9 mouse cellular contexts compared by ENCODE assay signal in the genomic region with DNA sequence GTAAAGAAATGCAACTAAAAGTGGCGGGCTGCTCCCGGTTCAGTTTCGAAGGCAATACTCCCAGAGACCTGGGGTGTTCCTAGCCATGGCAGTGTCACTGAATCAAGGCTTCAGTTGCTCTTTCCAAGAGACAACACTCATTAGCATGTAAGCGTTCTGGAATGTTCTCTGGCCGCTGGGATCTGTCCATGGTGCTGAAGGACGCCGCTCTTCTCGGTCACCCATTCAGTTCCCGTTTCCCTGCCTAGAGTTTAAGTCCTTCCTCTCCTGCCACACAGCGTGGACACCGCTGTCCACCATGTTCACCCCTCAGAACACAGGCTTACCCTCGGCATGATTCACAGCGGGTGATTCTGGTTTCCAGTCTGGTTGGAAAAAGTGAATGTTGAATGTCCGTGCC.
DNase-seq lines count a peak whose midpoint lies in the region; ATAC-seq and TF ChIP-seq lines count a peak whose summit lies in the region.
"Had no signal": no experiment of that assay in that cellular context is flagged by ENCODE, and none has a peak within 500 bp of the region (broad histone marks: within the 10 kb centered on the region; RNA-seq: fewer than 3 reads in every experiment).

No protein-coding gene starts in this region.

- H3K27ac ChIP-seq in heart, embryonic 12.5 days (ENCODE audit: poor library complexity, severe bottlenecking) = no peak overlapping the region
- H3K27ac ChIP-seq in kidney, postnatal 0 days = no peak overlapping the region
- H3K27ac ChIP-seq: heart, embryonic 15.5 days had no signal

- DNase-seq in heart, adult 11 months = peak; percentile 79
- peak; percentile 79 for DNase-seq in ZHBTc4 (ENCODE audit: low read depth, low spot score)
- DNase-seq in gastrocnemius, postnatal 10 days = peak; percentile 85
- peak; percentile 94 for DNase-seq in kidney, postnatal 0 days (ENCODE audit: low spot score)
- peak; percentile 80 for DNase-seq in mesoderm, embryonic 11.5 days (ENCODE audit: low read depth, low spot score)
- DNase-seq in urinary bladder, postnatal 25 days (ENCODE audit: low spot score) = peak; percentile 69
- DNase-seq in right cerebral cortex, postnatal 36 days (ENCODE audit: low spot score in 2 of 2) = no peak

- ATAC-seq in heart, embryonic 12.5 days (ENCODE audit: insufficient number of reproducible peaks, low FRiP score) = no peak
- no peak for ATAC-seq in kidney, postnatal 0 days (replicated peaks; ENCODE audit: low FRiP score, low read depth)

- H3K9me3 ChIP-seq in heart, embryonic 12.5 days (replicated peaks) = no peaks in the 10 kb centered on the region
- H3K9me3 ChIP-seq in kidney, postnatal 0 days (replicated peaks; ENCODE audit: low read length) = no peaks in the 10 kb centered on the region
- H3K9me3 ChIP-seq: heart, embryonic 15.5 days had no signal

- H3K36me3 ChIP-seq in heart, embryonic 12.5 days = no peaks in the 10 kb centered on the region
- H3K36me3 ChIP-seq in kidney, postnatal 0 days (ENCODE audit: insufficient read depth, low read length) = no peaks in the 10 kb centered on the region
- H3K36me3 ChIP-seq: heart, embryonic 15.5 days had no signal

- WGBS in heart, embryonic 12.5 days = 51% methylated on average over 14 of the region's 14 CpGs
- 48% methylated on average over 14 of the region's 14 CpGs for WGBS in kidney, postnatal 0 days

- no peak for TF ChIP-seq CTCF in kidney, postnatal 0 days (IDR thresholded peaks at IDR 0.05; ENCODE audit: low read depth)

- no peaks in the 10 kb centered on the region for H3K4me1 ChIP-seq in heart, embryonic 12.5 days (replicated peaks)
- no peaks in the 10 kb centered on the region for H3K4me1 ChIP-seq in kidney, postnatal 0 days (replicated peaks; ENCODE audit: insufficient read depth, low read length)
- H3K4me1 ChIP-seq: heart, embryonic 15.5 days had no signal

- no peaks in the 10 kb centered on the region for H3K27me3 ChIP-seq in heart, embryonic 12.5 days (replicated peaks)
- no peaks in the 10 kb centered on the region for H3K27me3 ChIP-seq in kidney, postnatal 0 days (ENCODE audit: insufficient read depth, low read length)
- H3K27me3 ChIP-seq: heart, embryonic 15.5 days had no signal

- no peak overlapping the region for H3K4me2 ChIP-seq in heart, embryonic 12.5 days
- no peak overlapping the region for H3K4me2 ChIP-seq in kidney, postnatal 0 days (ENCODE audit: low read length)
- H3K4me2 ChIP-seq: heart, embryonic 15.5 days had no signal

- no peak overlapping the region for H3K9ac ChIP-seq in heart, embryonic 12.5 days
- H3K9ac ChIP-seq in kidney, postnatal 0 days (ENCODE audit: low read depth, low read length) = no peak overlapping the region
- H3K9ac ChIP-seq: heart, embryonic 15.5 days had no signal

- no peak overlapping the region for H3K4me3 ChIP-seq in heart, embryonic 12.5 days
- no peak overlapping the region for H3K4me3 ChIP-seq in kidney, postnatal 0 days (replicated peaks; ENCODE audit: low read depth, low read length)
- H3K4me3 ChIP-seq: heart, embryonic 15.5 days had no signal

Comparison
In these comparisons a context has a peak if more than half of its experiments do, and no peak if none do; other contexts are left out.
1. DNase-seq: peak in heart, adult 11 months (single experiment), ZHBTc4 (single experiment), gastrocnemius, postnatal 10 days (single experiment), kidney, postnatal 0 days (single experiment), mesoderm, embryonic 11.5 days (single experiment) and urinary bladder, postnatal 25 days (single experiment); none in right cerebral cortex, postnatal 36 days (0 of 2).